Mouse (Mus musculus) urinary bladder, postnatal 14 days (tissue): ENCODE measurements at regions not wholly inside any gene's neighbourhood (a gene's known extent, or its start where the extent isn't known, plus 50 kb on each side); places are given as distances from the start of the nearest gene placed in this dataset.

Experiments
- DNase-seq: peaks from one replicate; pipeline ENCODE4 v3.0.0; 2021; ENCODE audit warnings: low spot score

DNA sequence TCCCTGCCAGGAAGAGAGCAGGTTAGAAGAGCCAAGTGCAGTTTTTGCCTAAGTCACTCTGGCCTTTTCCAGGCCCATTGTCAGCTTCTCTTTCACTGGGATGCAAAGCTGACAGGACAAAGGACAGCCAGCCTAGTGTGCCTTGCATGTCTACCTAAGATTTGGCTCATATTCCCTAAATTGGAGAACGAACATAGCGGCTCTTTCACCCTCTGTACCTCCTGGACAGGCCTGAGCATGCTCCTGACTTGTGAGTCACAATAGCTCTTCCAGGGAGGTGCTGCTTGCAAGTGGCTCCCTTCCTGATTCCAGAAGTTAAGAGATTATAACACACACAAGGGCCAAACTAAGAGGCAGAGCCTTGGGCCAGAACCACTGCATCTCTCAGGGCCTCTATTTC, 97.1 kb downstream of the C1galt1 start:
- peak; percentile 58 for DNase-seq

DNA sequence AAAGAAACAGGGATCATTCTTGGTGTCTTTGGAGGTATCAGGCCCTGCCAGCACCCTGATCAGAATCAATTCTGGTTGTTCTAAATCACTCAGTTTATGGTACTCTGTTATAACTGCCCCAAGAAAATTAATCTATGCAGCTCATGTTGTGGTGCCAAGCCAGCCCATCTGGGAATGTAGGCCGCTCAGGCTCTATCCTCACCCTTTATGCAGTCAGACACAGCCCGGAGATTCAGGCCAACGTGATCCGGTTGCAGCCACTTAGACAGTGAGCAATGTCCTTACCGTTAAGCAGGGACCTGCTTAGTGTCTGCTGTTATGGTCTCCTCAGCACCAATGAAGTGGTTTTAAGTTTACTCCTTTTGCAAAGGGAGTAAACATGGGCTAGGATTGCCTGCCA, 98.5 kb downstream of the C1galt1 start:
- DNase-seq = no peak

DNA sequence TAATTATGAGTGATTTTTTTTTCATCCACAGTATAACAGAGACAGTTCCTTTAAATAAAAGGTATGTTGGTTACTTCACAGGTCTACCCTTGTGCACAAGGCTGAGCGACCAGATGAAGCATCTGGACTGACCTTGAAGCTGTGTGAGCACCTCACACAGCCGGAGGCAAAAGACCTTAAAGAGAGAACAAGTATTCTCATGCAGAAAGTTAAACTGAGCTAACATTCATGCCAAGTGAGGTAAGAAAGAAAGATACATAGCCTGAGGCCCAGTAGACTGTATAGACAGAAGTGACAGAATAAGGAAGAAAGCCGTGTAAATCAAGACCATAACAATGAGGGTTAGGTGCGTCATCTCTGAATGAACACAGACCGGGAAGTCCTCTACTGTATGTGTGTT, 99.0 kb downstream of the C1galt1 start:
- DNase-seq = no peak
